Mouse (Mus musculus) G1E (cell line): ENCODE measurements around the gene Kctd8.

Experiments used
- CTCF ChIP-seq: IDR thresholded peaks from 2 replicates; pipeline ENCODE4 v1.5.1; 2012; ENCODE audit warnings: low read depth, low read length, inconsistent platforms, mixed read lengths
- GATA1 ChIP-seq: IDR thresholded peaks from 2 replicates; pipeline ENCODE4 v1.6.1; 2012; ENCODE audit warnings: borderline replicate concordance, low read length, inconsistent platforms, mixed read lengths

- TF ChIP-seq CTCF: no peak
- TF ChIP-seq GATA1: no peak
These were observed 107.9 kb downstream of the Kctd8 start for GRCm38 (mm10) chr5:69233560-69233959.
